Mouse (Mus musculus): ENCODE results near the gene Myom1. TPM values are rescaled to one million over a fixed set of nuclear protein-coding genes. Genes with fewer than 3 reads are reported as not detected.
A peak's percentile ranks its signal among the peaks of the same experiment; 100 is the strongest.

Myom1 gene
- total and polyA plus RNA-seq, 2 experiments from 2014 or later, result 238 to 392 TPM

GRCm38 (mm10) chr17:70979345-70980223 is 22.8 kb upstream of the Myom1 start:
- Histone ChIP-seq H3K4me1 (ENCODE audit: control insufficient read depth, insufficient read depth) (0 out of 2 replicates have a peak, but pooled peaks cover 7% of the 10 kb centered on the region), H3K27me3 (ENCODE audit: control insufficient read depth, insufficient read depth, low read length) (peaks cover 31% of the 10 kb centered on the region), H3K27ac (ENCODE audit: low read depth) (no peak overlapping the region), H3K4me3 (ENCODE audit: low read depth, low read length) (no peak overlapping the region), H3K9me3 (replicated peaks; ENCODE audit: control insufficient read depth, low read length) (no peaks in the 10 kb centered on the region), H3K9ac (replicated peaks; ENCODE audit: low read depth, low read length) (no peak overlapping the region), H3K36me3 (replicated peaks; ENCODE audit: control insufficient read depth, insufficient read depth, low read length) (peaks cover 41% of the 10 kb centered on the region), H3K4me2 (ENCODE audit: low read depth, low read length) (peak overlapping the region; percentile 36; the same call in 1 of the 2 replicates)
- DNase-seq (ENCODE audit: low spot score) (peak; percentile 94), ATAC-seq (ENCODE audit: insufficient read depth, low read depth) (peak; percentile 94)
- TF ChIP-seq CTCF (IDR thresholded peaks at IDR 0.05; ENCODE audit: low read depth), result peak; percentile 45
- peak; percentile 90 for TF ChIP-seq EP300 (IDR thresholded peaks at IDR 0.05; ENCODE audit: low read depth)
- WGBS, result 62% methylated on average over 20 of the region's 20 CpGs

- Histone ChIP-seq H3K27me3 (ENCODE audit: control insufficient read depth, insufficient read depth, low read length) (peaks cover 21% of the 10 kb centered on the region), H3K27ac (ENCODE audit: low read depth) (no peak overlapping the region), H3K36me3 (replicated peaks; ENCODE audit: control insufficient read depth, insufficient read depth, low read length) (peaks cover 46% of the 10 kb centered on the region), H3K4me3 (ENCODE audit: low read depth, low read length) (no peak overlapping the region), H3K9me3 (replicated peaks; ENCODE audit: control insufficient read depth, low read length) (no peaks in the 10 kb centered on the region), H3K4me1 (ENCODE audit: control insufficient read depth, insufficient read depth) (peaks cover 14% of the 10 kb centered on the region; the same call in 1 of the 2 replicates), H3K4me2 (ENCODE audit: low read depth, low read length) (no peak overlapping the region), H3K9ac (replicated peaks; ENCODE audit: low read depth, low read length) (no peak overlapping the region)
- DNase-seq (ENCODE audit: low spot score), result no peak
- TF ChIP-seq EP300 (IDR thresholded peaks at IDR 0.05; ENCODE audit: low read depth) (no peak), CTCF (IDR thresholded peaks at IDR 0.05; ENCODE audit: low read depth) (no peak)
- WGBS, result 75% methylated on average over 15 of the region's 15 CpGs
- no peak for ATAC-seq (ENCODE audit: insufficient read depth, low read depth)
Measured at GRCm38 (mm10) chr17:70985501-70986354, 16.7 kb upstream of the Myom1 start.

GRCm38 (mm10) chr17:70986355-70986740 is 16.1 kb upstream of the Myom1 start:
- peaks cover 15% of the 10 kb centered on the region for H3K27me3 ChIP-seq (ENCODE audit: control insufficient read depth, insufficient read depth, low read length)
- no peaks in the 10 kb centered on the region for H3K9me3 ChIP-seq (replicated peaks; ENCODE audit: control insufficient read depth, low read length)
- DNase-seq (ENCODE audit: low spot score) (no peak), ATAC-seq (ENCODE audit: insufficient read depth, low read depth) (no peak)
- H3K9ac ChIP-seq (replicated peaks; ENCODE audit: low read depth, low read length), result no peak overlapping the region
- no peak overlapping the region for H3K27ac ChIP-seq (ENCODE audit: low read depth)
- H3K4me3 ChIP-seq (ENCODE audit: low read depth, low read length), result no peak overlapping the region
- H3K4me1 ChIP-seq (ENCODE audit: control insufficient read depth, insufficient read depth), result peaks cover 19% of the 10 kb centered on the region
- H3K36me3 ChIP-seq (replicated peaks; ENCODE audit: control insufficient read depth, insufficient read depth, low read length), result peaks cover 43% of the 10 kb centered on the region
- H3K4me2 ChIP-seq (ENCODE audit: low read depth, low read length), result no peak overlapping the region
- TF ChIP-seq CTCF (IDR thresholded peaks at IDR 0.05; ENCODE audit: low read depth), result no peak
- TF ChIP-seq EP300 (IDR thresholded peaks at IDR 0.05; ENCODE audit: low read depth), result no peak
- 88% methylated on average over 6 of the region's 6 CpGs for WGBS

GRCm38 (mm10) chr17:70986831-70987660 is 15.4 kb upstream of the Myom1 start:
- H3K4me1 ChIP-seq (ENCODE audit: control insufficient read depth, insufficient read depth), result peaks cover 26% of the 10 kb centered on the region
- no peak overlapping the region for H3K4me2 ChIP-seq (ENCODE audit: low read depth, low read length)
- DNase-seq (ENCODE audit: low spot score), result no peak
- no peaks in the 10 kb centered on the region for H3K9me3 ChIP-seq (replicated peaks; ENCODE audit: control insufficient read depth, low read length)
- H3K4me3 ChIP-seq (ENCODE audit: low read depth, low read length), result no peak overlapping the region
- WGBS, result 84% methylated on average over 15 of the region's 15 CpGs
- peaks cover 8% of the 10 kb centered on the region for H3K27me3 ChIP-seq (ENCODE audit: control insufficient read depth, insufficient read depth, low read length)
- ATAC-seq (ENCODE audit: insufficient read depth, low read depth), result no peak
- H3K27ac ChIP-seq (ENCODE audit: low read depth), result no peak overlapping the region
- TF ChIP-seq CTCF (IDR thresholded peaks at IDR 0.05; ENCODE audit: low read depth), result no peak
- no peak for TF ChIP-seq EP300 (IDR thresholded peaks at IDR 0.05; ENCODE audit: low read depth)
- H3K36me3 ChIP-seq (replicated peaks; ENCODE audit: control insufficient read depth, insufficient read depth, low read length), result peaks cover 43% of the 10 kb centered on the region
- H3K9ac ChIP-seq (replicated peaks; ENCODE audit: low read depth, low read length), result no peak overlapping the region

- Histone ChIP-seq H3K9me3 (replicated peaks; ENCODE audit: control insufficient read depth, low read length) (no peaks in the 10 kb centered on the region), H3K4me1 (ENCODE audit: control insufficient read depth, insufficient read depth) (peaks cover 36% of the 10 kb centered on the region), H3K27ac (ENCODE audit: low read depth) (no peak overlapping the region), H3K27me3 (ENCODE audit: control insufficient read depth, insufficient read depth, low read length) (no peaks in the 10 kb centered on the region; the same call in 1 of the 2 replicates), H3K4me2 (ENCODE audit: low read depth, low read length) (no peak overlapping the region), H3K4me3 (ENCODE audit: low read depth, low read length) (no peak overlapping the region), H3K9ac (replicated peaks; ENCODE audit: low read depth, low read length) (no peak overlapping the region), H3K36me3 (replicated peaks; ENCODE audit: control insufficient read depth, insufficient read depth, low read length) (peaks cover 45% of the 10 kb centered on the region)
- WGBS, result 91% methylated on average over 12 of the region's 12 CpGs
- ATAC-seq (ENCODE audit: insufficient read depth, low read depth) (no peak), DNase-seq (ENCODE audit: low spot score) (no peak)
- no peak for TF ChIP-seq CTCF (IDR thresholded peaks at IDR 0.05; ENCODE audit: low read depth)
- TF ChIP-seq EP300 (IDR thresholded peaks at IDR 0.05; ENCODE audit: low read depth), result no peak
Measured at GRCm38 (mm10) chr17:70988337-70988767, 14.1 kb upstream of the Myom1 start.
